Mouse (Mus musculus): ENCODE measurements at regions not wholly inside any gene's neighbourhood (a gene's known extent, or its start where the extent isn't known, plus 50 kb on each side); places are given as distances from the start of the nearest gene placed in this dataset.

DNA sequence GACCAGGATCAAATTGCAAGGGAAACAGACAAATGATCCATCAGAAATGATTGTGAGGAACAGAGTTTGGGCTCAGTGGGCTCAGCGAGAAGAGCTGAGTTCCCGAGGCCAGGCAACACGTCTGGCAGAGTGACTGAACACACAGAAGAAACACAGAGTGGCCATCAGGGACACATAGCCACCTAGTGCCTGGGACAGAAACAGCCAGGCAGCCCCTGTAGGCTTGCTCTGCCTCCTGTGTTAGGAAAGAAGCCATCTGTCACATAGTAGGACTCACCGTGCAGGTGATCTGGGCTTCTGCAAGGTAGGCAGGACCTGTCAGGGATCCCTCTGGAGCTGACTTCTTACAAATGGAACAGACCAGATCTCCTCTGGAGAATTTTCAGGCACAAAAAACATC is 383.4 kb downstream of the Gm45692 start:
- Histone ChIP-seq H3K36me3 (ENCODE audit: control insufficient read depth, insufficient read depth, low read length) (no peaks in the 10 kb centered on the region), H3K27me3 (ENCODE audit: control insufficient read depth, insufficient read depth, low read length) (no peaks in the 10 kb centered on the region), H3K4me3 (ENCODE audit: low read depth, low read length) (no peak overlapping the region), H3K9ac (ENCODE audit: low read length) (no peak overlapping the region), H3K4me1 (ENCODE audit: control insufficient read depth, insufficient read depth, low read length) (0 out of 2 replicates have a peak, but pooled peaks cover 2% of the 10 kb centered on the region), H3K4me2 (no peak overlapping the region), H3K9me3 (ENCODE audit: control insufficient read depth, low read length) (no peaks in the 10 kb centered on the region), H3K27ac (ENCODE audit: low read depth, low read length) (no peak overlapping the region)
- DNase-seq (ENCODE audit: low spot score, missing footprints) (no peak), ATAC-seq (ENCODE audit: low FRiP score) (no peak)
- 72% methylated on average over 4 of the region's 4 CpGs for WGBS

DNA sequence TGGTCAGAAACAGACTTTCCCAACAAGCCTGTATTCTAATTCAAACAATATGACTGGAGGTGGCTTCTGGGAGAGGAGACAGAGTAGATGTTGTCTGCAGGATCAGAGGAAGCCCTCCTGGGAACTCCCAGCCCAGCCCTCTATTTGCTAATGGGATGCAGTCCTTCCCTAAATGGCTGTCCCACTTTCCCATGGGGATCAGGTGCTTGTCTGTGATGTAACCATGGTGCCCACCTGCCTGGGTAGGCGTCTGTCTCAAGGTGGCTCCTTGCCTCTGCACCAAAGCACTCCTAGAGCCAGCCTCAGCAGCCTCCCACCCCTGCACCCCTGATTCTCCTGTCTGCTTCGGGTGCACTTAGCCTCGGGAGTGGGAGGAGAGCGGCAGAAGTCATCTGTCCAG is 384.6 kb downstream of the Gm45692 start:
- Histone ChIP-seq H3K27me3 (ENCODE audit: control insufficient read depth, insufficient read depth, low read length) (no peaks in the 10 kb centered on the region), H3K4me3 (ENCODE audit: low read depth, low read length) (no peak overlapping the region), H3K9me3 (ENCODE audit: control insufficient read depth, low read length) (no peaks in the 10 kb centered on the region), H3K4me1 (ENCODE audit: control insufficient read depth, insufficient read depth, low read length) (0 out of 2 replicates have a peak, but pooled peaks cover 2% of the 10 kb centered on the region), H3K36me3 (ENCODE audit: control insufficient read depth, insufficient read depth, low read length) (no peaks in the 10 kb centered on the region), H3K4me2 (no peak overlapping the region), H3K9ac (ENCODE audit: low read length) (no peak overlapping the region), H3K27ac (ENCODE audit: low read depth, low read length) (no peak overlapping the region)
- DNase-seq (ENCODE audit: low spot score, missing footprints), result no peak
- ATAC-seq (ENCODE audit: low FRiP score), result no peak
- 72% methylated on average over 4 of the region's 4 CpGs for WGBS

DNA sequence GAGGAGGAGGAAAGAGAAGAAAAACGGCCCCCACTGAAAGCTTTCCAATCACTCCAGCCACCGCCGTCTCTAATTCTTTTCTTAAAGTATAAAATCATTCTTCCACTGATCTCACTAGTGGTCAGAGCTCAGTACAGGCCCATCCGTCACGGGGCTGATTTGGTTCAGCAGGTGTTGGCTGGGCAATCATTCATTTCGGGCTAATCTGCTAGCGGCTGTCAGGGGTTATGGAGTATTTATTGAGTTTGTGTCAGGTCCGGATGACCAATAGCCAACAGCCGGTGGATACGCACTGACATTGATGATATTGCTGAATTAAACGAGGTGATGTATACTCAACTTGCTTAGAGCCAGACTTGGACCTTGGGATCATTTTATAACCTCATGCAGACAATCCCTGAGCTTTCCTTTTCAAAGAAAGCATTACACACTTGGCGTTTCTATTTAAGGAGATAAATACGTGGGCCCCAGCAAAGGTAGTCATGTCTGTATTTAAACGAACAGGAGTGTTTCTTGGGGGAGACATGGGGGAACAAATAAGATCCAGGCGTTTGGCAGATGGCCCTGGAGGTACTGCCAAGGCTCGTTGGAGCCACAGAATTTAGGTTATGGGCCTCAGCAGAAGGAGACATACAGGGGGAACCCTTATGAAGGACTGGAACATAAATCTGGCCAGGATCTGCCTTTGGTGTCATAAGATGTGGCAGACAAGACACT is 385.1 kb downstream of the Gm45692 start:
- no peaks in the 10 kb centered on the region for H3K27me3 ChIP-seq (ENCODE audit: control insufficient read depth, insufficient read depth, low read length)
- 0 out of 2 replicates have a peak, but pooled peaks cover 2% of the 10 kb centered on the region for H3K4me1 ChIP-seq (ENCODE audit: control insufficient read depth, insufficient read depth, low read length)
- DNase-seq (ENCODE audit: low spot score, missing footprints) (no peak), ATAC-seq (ENCODE audit: low FRiP score) (no peak)
- no peak overlapping the region for H3K4me2 ChIP-seq
- no peaks in the 10 kb centered on the region for H3K9me3 ChIP-seq (ENCODE audit: control insufficient read depth, low read length)
- no peak overlapping the region for H3K27ac ChIP-seq (ENCODE audit: low read depth, low read length)
- H3K36me3 ChIP-seq (ENCODE audit: control insufficient read depth, insufficient read depth, low read length), result no peaks in the 10 kb centered on the region
- 79% methylated on average over 16 of the region's 16 CpGs for WGBS
- H3K4me3 ChIP-seq (ENCODE audit: low read depth, low read length), result no peak overlapping the region
- H3K9ac ChIP-seq (ENCODE audit: low read length), result no peak overlapping the region

DNA sequence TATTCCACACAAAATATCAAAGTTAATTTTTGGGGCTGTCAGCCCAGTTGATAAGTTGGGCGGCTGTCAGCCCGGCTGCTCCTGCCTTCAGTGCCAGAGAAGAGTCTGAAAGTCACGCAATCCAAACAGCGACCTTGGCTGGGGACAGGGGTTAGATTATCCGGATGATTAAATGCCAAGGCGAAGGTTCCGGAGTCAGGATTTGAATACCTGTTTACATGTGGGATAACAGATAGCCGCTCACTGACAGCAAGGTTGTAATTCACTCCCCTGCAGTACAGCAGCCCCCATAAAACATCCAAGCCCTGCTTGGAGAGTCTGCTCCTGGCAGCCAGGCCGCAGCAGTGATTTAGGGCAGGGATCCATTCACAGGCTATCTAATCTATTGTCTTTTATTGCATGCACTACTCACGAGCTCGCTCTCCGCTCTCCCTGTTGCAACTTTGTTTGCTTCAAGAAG is 388.3 kb downstream of the Gm45692 start:
- Histone ChIP-seq H3K4me2 (no peak overlapping the region), H3K27ac (ENCODE audit: low read depth, low read length) (no peak overlapping the region), H3K9me3 (ENCODE audit: control insufficient read depth, low read length) (no peaks in the 10 kb centered on the region), H3K9ac (ENCODE audit: low read length) (no peak overlapping the region), H3K4me3 (ENCODE audit: low read depth, low read length) (no peak overlapping the region), H3K27me3 (ENCODE audit: control insufficient read depth, insufficient read depth, low read length) (no peaks in the 10 kb centered on the region), H3K36me3 (ENCODE audit: control insufficient read depth, insufficient read depth, low read length) (no peaks in the 10 kb centered on the region), H3K4me1 (ENCODE audit: control insufficient read depth, insufficient read depth, low read length) (0 out of 2 replicates have a peak, but pooled peaks cover 2% of the 10 kb centered on the region)
- DNase-seq (ENCODE audit: low spot score, missing footprints), result no peak
- no peak for ATAC-seq (ENCODE audit: low FRiP score)
- WGBS, result 66% methylated on average over 12 of the region's 12 CpGs

DNA sequence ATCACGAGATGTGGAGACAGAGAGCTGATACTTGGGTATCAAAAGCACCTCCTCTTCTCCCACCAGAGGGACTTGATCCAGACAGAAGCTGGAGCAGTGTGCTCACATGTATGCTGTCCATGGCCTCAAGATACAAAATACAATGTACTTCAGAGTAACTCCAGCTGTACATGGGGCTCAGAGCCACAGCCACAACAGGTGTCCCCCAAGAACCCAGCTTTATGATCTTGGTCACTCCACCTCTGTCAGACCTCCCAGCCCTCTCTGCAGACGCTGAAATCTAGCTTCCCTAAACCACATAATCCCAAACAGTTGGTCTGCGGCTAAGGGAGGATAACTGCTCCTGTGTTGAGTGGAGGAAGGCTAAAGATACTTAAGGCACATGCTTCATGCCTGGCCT is 389.9 kb downstream of the Gm45692 start:
- Histone ChIP-seq H3K4me3 (ENCODE audit: low read depth, low read length) (no peak overlapping the region), H3K4me2 (no peak overlapping the region), H3K9me3 (ENCODE audit: control insufficient read depth, low read length) (no peaks in the 10 kb centered on the region), H3K27me3 (ENCODE audit: control insufficient read depth, insufficient read depth, low read length) (no peaks in the 10 kb centered on the region), H3K27ac (ENCODE audit: low read depth, low read length) (no peak overlapping the region), H3K9ac (ENCODE audit: low read length) (no peak overlapping the region), H3K4me1 (ENCODE audit: control insufficient read depth, insufficient read depth, low read length) (0 out of 2 replicates have a peak, but pooled peaks cover 2% of the 10 kb centered on the region), H3K36me3 (ENCODE audit: control insufficient read depth, insufficient read depth, low read length) (no peaks in the 10 kb centered on the region)
- no peak for ATAC-seq (ENCODE audit: low FRiP score)
- DNase-seq (ENCODE audit: low spot score, missing footprints), result no peak
- WGBS, result 74% methylated on average over 3 of the region's 3 CpGs

DNA sequence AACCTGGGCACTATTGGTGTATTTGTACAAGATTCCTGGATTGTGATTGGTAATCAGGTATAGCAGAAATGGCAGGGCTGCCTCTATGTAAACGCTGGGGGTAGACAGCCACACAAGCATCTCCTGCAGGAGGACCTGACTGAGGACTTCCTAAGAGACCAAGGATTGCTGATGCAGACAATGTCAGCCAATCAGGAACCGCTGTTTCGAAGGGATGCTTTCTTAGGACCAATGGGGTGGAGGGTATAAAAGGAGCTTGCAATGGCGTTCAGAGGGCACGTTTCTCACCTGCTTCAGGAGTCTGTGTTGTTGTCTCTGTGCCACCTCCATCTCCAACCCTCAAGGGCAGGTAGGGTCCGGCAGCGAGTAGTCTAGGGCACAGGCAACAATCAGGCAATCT is 393.7 kb downstream of the Gm45692 start:
- Histone ChIP-seq H3K4me2 (no peak overlapping the region), H3K27ac (ENCODE audit: low read depth, low read length) (no peak overlapping the region), H3K27me3 (ENCODE audit: control insufficient read depth, insufficient read depth, low read length) (no peaks in the 10 kb centered on the region), H3K4me1 (ENCODE audit: control insufficient read depth, insufficient read depth, low read length) (no peaks in the 10 kb centered on the region), H3K4me3 (ENCODE audit: low read depth, low read length) (no peak overlapping the region), H3K9me3 (ENCODE audit: control insufficient read depth, low read length) (no peaks in the 10 kb centered on the region), H3K36me3 (ENCODE audit: control insufficient read depth, insufficient read depth, low read length) (no peaks in the 10 kb centered on the region), H3K9ac (ENCODE audit: low read length) (no peak overlapping the region)
- ATAC-seq (ENCODE audit: low FRiP score), result no peak
- DNase-seq (ENCODE audit: low spot score, missing footprints), result no peak
- WGBS, result 82% methylated on average over 7 of the region's 7 CpGs

DNA sequence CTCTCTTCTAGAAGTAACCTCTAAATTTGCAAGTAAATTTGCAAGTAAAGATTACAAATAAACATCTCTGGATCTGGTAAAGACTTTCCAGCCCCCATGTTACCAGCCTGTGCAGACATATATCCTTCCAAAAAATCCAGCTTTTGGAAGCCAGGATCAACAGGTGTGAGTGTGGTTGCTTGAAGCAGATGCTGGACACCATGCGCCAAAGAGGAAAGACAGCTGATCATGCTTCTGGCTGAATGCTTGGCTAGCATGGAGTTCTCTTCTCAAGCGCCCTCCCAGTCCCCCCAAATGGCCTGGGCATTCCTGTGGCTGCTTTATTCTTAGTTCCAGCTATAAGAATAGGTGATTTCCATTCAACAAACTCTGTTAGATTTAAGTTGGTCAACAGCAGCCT is 404.9 kb downstream of the Gm45692 start:
- 91% methylated on average over 2 of the region's 2 CpGs for WGBS
- ATAC-seq (ENCODE audit: low FRiP score) (no peak), DNase-seq (ENCODE audit: low spot score, missing footprints) (no peak)
- H3K4me1 ChIP-seq (ENCODE audit: control insufficient read depth, insufficient read depth, low read length), result peaks cover 14% of the 10 kb centered on the region
- H3K4me3 ChIP-seq (ENCODE audit: low read depth, low read length), result no peak overlapping the region
- no peak overlapping the region for H3K27ac ChIP-seq (ENCODE audit: low read depth, low read length)
- no peak overlapping the region for H3K9ac ChIP-seq (ENCODE audit: low read length)
- no peaks in the 10 kb centered on the region for H3K27me3 ChIP-seq (ENCODE audit: control insufficient read depth, insufficient read depth, low read length)
- no peaks in the 10 kb centered on the region for H3K36me3 ChIP-seq (ENCODE audit: control insufficient read depth, insufficient read depth, low read length)
- no peak overlapping the region for H3K4me2 ChIP-seq
- H3K9me3 ChIP-seq (ENCODE audit: control insufficient read depth, low read length), result no peaks in the 10 kb centered on the region

DNA sequence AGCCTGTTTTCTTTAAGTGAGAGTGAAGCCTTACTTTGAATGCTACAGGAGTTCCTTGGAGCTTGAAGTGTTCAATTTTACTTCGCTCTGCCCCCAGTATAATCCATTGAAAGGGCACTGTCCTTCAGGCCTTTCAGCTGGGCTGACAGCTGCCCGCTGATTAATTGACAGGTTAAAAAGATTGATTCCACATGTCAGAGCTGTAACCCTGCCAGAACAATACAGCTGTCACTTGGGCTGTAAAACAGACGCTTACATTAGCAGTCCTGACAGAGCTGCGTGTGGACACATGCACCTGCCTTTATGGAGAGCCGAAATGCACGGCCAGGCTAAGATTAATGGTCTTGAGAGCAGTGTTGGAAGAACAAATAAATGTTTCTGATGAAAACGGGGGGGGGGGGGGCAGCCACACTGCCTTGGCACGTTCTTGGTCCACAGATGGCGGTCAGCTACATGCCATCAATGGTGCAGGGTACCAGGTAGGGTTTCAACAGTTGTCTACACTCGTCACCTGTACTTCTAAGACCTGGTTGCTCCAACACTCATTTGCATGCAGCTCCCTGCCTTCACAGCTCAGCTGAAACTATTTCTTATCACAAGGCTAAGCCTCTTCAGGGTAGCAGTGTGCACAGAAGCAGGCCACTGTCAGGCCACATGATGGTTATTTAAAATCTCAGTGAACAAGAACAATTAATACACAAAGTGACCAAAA is 407.3 kb downstream of the Gm45692 start:
- peak; percentile 78 for ATAC-seq (ENCODE audit: low FRiP score)
- peaks cover 14% of the 10 kb centered on the region for H3K4me1 ChIP-seq (ENCODE audit: control insufficient read depth, insufficient read depth, low read length)
- no peaks in the 10 kb centered on the region for H3K36me3 ChIP-seq (ENCODE audit: control insufficient read depth, insufficient read depth, low read length)
- no peak overlapping the region for H3K27ac ChIP-seq (ENCODE audit: low read depth, low read length)
- H3K27me3 ChIP-seq (ENCODE audit: control insufficient read depth, insufficient read depth, low read length), result no peaks in the 10 kb centered on the region
- 35% methylated on average over 10 of the region's 10 CpGs for WGBS
- no peak for DNase-seq (ENCODE audit: low spot score, missing footprints)
- no peak overlapping the region for H3K9ac ChIP-seq (ENCODE audit: low read length)
- no peak overlapping the region for H3K4me3 ChIP-seq (ENCODE audit: low read depth, low read length)
- no peaks in the 10 kb centered on the region for H3K9me3 ChIP-seq (ENCODE audit: control insufficient read depth, low read length)
- H3K4me2 ChIP-seq, result no peak overlapping the region

DNA sequence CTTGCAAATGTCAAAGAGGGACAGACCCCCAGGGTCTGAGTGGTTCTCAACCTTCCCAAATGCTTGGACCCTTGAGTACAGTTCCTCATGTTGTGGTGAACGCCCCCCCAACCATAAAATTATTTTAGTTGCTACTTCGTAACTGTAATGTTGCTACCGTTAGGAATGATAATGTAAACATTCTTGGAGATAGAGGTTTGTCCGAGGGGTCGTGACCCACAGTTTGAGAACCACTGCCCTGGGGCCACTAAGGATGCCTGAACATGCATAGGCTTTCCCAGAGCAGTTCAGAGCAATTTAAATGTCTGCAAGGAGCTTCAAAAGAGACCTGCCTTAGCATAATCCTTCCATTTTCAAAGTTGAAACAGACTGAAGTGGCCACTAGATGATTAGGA is 407.8 kb downstream of the Gm45692 start:
- H3K36me3 ChIP-seq (ENCODE audit: control insufficient read depth, insufficient read depth, low read length), result no peaks in the 10 kb centered on the region
- no peak overlapping the region for H3K27ac ChIP-seq (ENCODE audit: low read depth, low read length)
- ATAC-seq (ENCODE audit: low FRiP score), result no peak
- no peak for DNase-seq (ENCODE audit: low spot score, missing footprints)
- peaks cover 14% of the 10 kb centered on the region for H3K4me1 ChIP-seq (ENCODE audit: control insufficient read depth, insufficient read depth, low read length)
- H3K9ac ChIP-seq (ENCODE audit: low read length), result no peak overlapping the region
- H3K4me3 ChIP-seq (ENCODE audit: low read depth, low read length), result no peak overlapping the region
- no peaks in the 10 kb centered on the region for H3K9me3 ChIP-seq (ENCODE audit: control insufficient read depth, low read length)
- WGBS, result 57% methylated on average over 5 of the region's 5 CpGs
- H3K4me2 ChIP-seq, result no peak overlapping the region
- H3K27me3 ChIP-seq (ENCODE audit: control insufficient read depth, insufficient read depth, low read length), result no peaks in the 10 kb centered on the region

Data from midbrain, embryonic 11.5 days (tissue).